Mouse (Mus musculus) limb, embryonic 11.5 days (tissue): ENCODE data around the gene Dclre1b. TPM values are rescaled to one million over a fixed set of nuclear protein-coding genes. Genes with fewer than 3 reads are reported as not detected.

Experiments
- ATAC-seq: fragments of 200-750 bp; cut with Nextera tagmentation; 2 replicates; pipeline ENCODE4 v1.8.0; 2017; ENCODE audit warnings: low read depth; ENCODE audit not compliant: insufficient number of reproducible peaks, low FRiP score, low TSS enrichment
- DNase-seq: peaks from one replicate; pipeline ENCODE4 v3.0.0-alpha.2; 2015; ENCODE audit warnings: low spot score
- H3K27ac ChIP-seq: fragments of 300-500 bp; sonication (generic); replicated peaks from 2 replicates; pipeline ENCODE4 v1.5.1; 2014; ENCODE audit warnings: low read depth, mild to moderate bottlenecking, low read length
- H3K27me3 ChIP-seq: fragments of 300-500 bp; sonication (generic); 2 replicates; pipeline ENCODE4 v1.6.1; 2014; ENCODE audit warnings: mild to moderate bottlenecking, low read length, mixed read lengths; ENCODE audit not compliant: control insufficient read depth, insufficient read depth
- H3K36me3 ChIP-seq: fragments of 300-500 bp; sonication (generic); 2 replicates; pipeline ENCODE4 v1.6.1; 2014; ENCODE audit warnings: mild to moderate bottlenecking, low read length, moderate library complexity, mixed read lengths; ENCODE audit not compliant: control insufficient read depth, insufficient read depth
- H3K4me1 ChIP-seq: fragments of 300-500 bp; sonication (generic); 2 replicates; pipeline ENCODE4 v1.6.1; 2014; ENCODE audit warnings: low read length, mixed read lengths; ENCODE audit not compliant: control insufficient read depth, insufficient read depth
- H3K4me2 ChIP-seq: fragments of 300-500 bp; sonication (generic); 2 replicates; pipeline ENCODE4 v1.6.1; 2014; ENCODE audit warnings: low read depth, mild to moderate bottlenecking, moderate library complexity; ENCODE audit not compliant: severe bottlenecking
- H3K4me3 ChIP-seq: fragments of 300-500 bp; sonication (generic); 2 replicates; pipeline ENCODE4 v1.5.1; 2014; ENCODE audit warnings: low read depth, low read length
- H3K9ac ChIP-seq: fragments of 300-500 bp; sonication (generic); 2 replicates; pipeline ENCODE4 v1.6.1; 2014; ENCODE audit warnings: mild to moderate bottlenecking, low read length
- H3K9me3 ChIP-seq: fragments of 300-500 bp; sonication (generic); 2 replicates; pipeline ENCODE4 v1.6.1; 2016; ENCODE audit warnings: low read length; ENCODE audit not compliant: control insufficient read depth
- WGBS: fragments of 180-500 bp; shearing (Covaris S2); extraction: QIAGEN DNeasy Blood & Tissue Kit; methylation state at CpG from one replicate; pipeline ENCODE4 v1.1.7; 2014; 5-methylcytosine and 5-hydroxymethylcytosine counted together
- polyA plus RNA-seq: library from polyadenylated mRNA; unstranded; fragments of >200 nt; fragmentation: Nextera tagmentation; extraction: Ambion mirVana; gene quantifications from 2 replicates; pipeline ENCODE4 v1.2.1, GENCODE M21; 2014

Dclre1b gene
- polyA plus RNA-seq, 1 experiment from 2014 or later: 40.2 TPM

- Histone ChIP-seq H3K9me3 (no peaks in the 10 kb centered on the region), H3K4me1 (0 out of 2 replicates have a peak, but pooled peaks cover 2% of the 10 kb centered on the region), H3K4me2 (peak overlapping the region; percentile 73), H3K4me3 (peak overlapping the region; percentile 74), H3K27me3 (no peaks in the 10 kb centered on the region), H3K9ac (peak overlapping the region; percentile 81), H3K36me3 (no peaks in the 10 kb centered on the region), H3K27ac (0 out of 2 replicates have a peak overlapping the region, but pooled peaks have one; percentile 22)
- ATAC-seq (no peak), DNase-seq (peak; percentile 36)
- WGBS: 3% methylated on average over 14 of the region's 14 CpGs
Measured at GRCm38 (mm10) chr3:103789891-103790345, 19.3 kb downstream of the Dclre1b start.

DNA sequence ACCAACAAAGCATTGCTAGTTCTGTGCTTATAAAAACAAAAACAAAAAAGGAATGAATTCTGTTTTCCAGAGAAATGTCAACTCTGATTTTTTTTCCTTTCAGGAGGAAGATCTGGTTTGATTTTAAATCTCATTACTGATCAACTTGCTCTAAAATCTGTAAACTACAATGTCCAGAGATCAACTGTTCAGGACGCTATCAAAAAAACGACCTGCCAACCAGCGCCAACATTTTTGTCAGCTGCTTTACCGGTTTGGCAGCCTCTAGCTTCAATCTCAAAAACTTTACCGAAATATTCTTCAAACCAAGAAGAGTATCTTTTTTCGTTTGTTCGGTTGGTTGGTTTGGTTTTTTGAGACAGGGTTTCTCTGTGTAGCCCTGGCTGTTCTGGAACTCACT is 20.1 kb downstream of the Dclre1b start:
- 84% methylated on average over 7 of the region's 7 CpGs for WGBS
- Histone ChIP-seq H3K27ac (no peak overlapping the region), H3K4me1 (0 out of 2 replicates have a peak, but pooled peaks cover 2% of the 10 kb centered on the region), H3K4me2 (no peak overlapping the region), H3K9me3 (no peaks in the 10 kb centered on the region), H3K36me3 (no peaks in the 10 kb centered on the region), H3K27me3 (no peaks in the 10 kb centered on the region), H3K9ac (no peak overlapping the region), H3K4me3 (no peak overlapping the region)
- DNase-seq: no peak
- ATAC-seq: no peak

DNA sequence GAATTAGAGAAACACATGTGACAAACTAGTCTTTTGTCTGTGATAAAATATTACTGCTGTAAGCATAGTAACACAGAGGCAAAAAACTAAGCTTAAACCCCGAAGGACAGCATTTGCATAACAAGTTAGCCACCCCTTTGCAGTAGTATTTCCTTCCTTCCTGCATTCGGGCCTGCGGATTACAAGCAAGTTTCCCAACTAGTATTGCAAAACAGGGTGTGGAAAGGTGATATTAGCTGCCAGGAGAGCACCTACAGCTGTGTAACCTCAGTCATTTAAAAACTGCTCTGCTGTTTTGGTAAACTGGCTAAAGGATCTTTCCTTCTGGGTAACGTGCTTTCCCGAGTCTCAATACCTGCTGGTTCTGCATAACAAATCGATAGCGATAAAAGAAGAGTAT is 22.0 kb downstream of the Dclre1b start:
- WGBS: 73% methylated on average over 7 of the region's 7 CpGs
- DNase-seq (no peak), ATAC-seq (no peak)
- H3K27me3 ChIP-seq: no peaks in the 10 kb centered on the region
- H3K9ac ChIP-seq: no peak overlapping the region
- no peaks in the 10 kb centered on the region for H3K9me3 ChIP-seq
- no peak overlapping the region for H3K27ac ChIP-seq
- 0 out of 2 replicates have a peak, but pooled peaks cover 2% of the 10 kb centered on the region for H3K4me1 ChIP-seq
- H3K36me3 ChIP-seq: no peaks in the 10 kb centered on the region
- H3K4me3 ChIP-seq: no peak overlapping the region
- no peak overlapping the region for H3K4me2 ChIP-seq

DNA sequence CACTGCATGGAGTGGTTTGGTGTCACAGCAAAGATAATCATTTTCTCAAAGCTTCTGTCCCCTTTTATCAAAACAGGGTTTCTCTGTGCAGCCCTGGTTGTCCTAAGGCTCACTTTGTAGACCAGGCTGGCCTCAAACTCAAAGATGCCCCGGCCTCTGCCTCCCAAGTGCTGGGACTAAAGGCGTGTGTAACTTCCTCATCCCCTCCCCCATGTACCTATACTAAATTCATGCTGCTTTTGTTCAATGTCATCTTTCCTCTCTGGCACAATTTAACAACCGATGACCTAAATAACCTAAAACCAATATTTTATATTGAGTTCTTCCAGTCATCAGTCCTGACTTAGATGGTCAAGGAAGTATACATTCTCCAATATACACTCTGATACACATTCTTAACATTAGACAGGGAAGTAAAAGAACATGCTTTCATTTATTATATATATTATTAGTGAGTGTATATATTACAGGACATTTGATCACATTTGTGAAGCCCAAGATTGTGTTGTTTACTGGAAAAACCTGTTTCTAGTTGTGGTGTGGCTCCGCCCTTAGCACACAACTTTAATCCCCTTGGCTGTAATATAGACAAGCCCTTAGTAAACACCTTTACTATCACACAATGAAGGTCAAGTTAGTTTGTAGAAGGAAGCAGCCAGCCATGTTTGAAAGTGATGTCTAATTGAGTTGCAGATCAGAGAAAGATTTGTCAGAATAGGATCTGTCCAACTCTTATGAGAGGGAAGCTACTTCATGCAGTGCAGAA is 26.2 kb downstream of the Dclre1b start:
- 89% methylated on average over 4 of the region's 4 CpGs for WGBS
- DNase-seq: no peak

DNA sequence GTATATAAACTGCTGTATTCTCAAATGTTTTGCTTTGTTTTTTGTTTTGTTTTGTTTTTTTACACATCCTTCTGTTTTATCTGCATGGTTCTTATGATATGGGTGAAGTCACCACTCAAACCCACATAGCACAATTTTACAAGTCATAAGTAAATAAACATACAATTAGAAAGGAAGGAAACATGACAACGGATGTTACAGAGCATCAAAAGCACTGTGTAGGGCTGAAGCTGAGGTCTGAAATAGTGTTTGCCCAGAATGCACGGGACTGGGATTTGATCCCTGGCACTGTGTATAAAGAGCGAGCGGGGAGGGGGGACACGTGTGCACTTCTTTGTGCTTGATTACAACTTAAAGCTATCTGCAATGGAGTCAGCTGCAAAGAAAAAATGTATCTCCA is 28.5 kb downstream of the Dclre1b start:
- ATAC-seq (no peak), DNase-seq (no peak)
- H3K9me3 ChIP-seq: no peaks in the 10 kb centered on the region
- no peak overlapping the region for H3K27ac ChIP-seq
- no peak overlapping the region for H3K4me2 ChIP-seq
- H3K27me3 ChIP-seq: no peaks in the 10 kb centered on the region
- 89% methylated on average over 5 of the region's 5 CpGs for WGBS
- H3K36me3 ChIP-seq: peaks cover 8% of the 10 kb centered on the region; the same call in 1 of the 2 replicates
- no peak overlapping the region for H3K9ac ChIP-seq
- H3K4me3 ChIP-seq: no peak overlapping the region
- H3K4me1 ChIP-seq: no peaks in the 10 kb centered on the region

More for the DNA sequence above, 26.2 kb downstream of the Dclre1b start:
- H3K27me3 ChIP-seq: no peaks in the 10 kb centered on the region
- H3K9me3 ChIP-seq: no peaks in the 10 kb centered on the region
- H3K36me3 ChIP-seq: no peaks in the 10 kb centered on the region; the same call in 1 of the 2 replicates
- no peak for ATAC-seq
- H3K4me3 ChIP-seq: no peak overlapping the region
- H3K27ac ChIP-seq: no peak overlapping the region
- no peak overlapping the region for H3K9ac ChIP-seq
- H3K4me1 ChIP-seq: no peaks in the 10 kb centered on the region
- no peak overlapping the region for H3K4me2 ChIP-seq

DNA sequence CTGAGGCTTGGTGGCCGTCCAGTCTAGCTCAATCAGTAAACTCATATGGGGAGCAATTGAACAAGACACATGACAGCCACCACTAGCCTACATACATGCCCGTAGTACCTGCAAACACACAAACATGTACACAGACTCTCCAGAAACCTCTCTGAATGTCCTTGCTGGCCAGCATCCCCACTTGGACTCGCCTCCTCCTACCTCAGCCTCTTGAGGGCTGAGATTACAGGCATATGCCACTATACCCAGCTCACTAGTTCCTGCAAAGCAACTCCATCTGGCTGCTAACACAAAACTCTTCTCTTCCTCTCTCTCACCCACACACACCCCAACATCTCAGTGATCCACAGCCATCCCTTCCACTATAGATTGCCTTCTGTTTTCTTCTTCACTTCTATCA is 29.0 kb downstream of the Dclre1b start:
- Histone ChIP-seq H3K27me3 (no peaks in the 10 kb centered on the region), H3K36me3 (peaks cover 8% of the 10 kb centered on the region; the same call in 1 of the 2 replicates), H3K9ac (no peak overlapping the region), H3K4me1 (no peaks in the 10 kb centered on the region), H3K27ac (no peak overlapping the region), H3K9me3 (no peaks in the 10 kb centered on the region), H3K4me2 (no peak overlapping the region), H3K4me3 (no peak overlapping the region)
- ATAC-seq (no peak), DNase-seq (no peak)
- WGBS: 90% methylated on average over 3 of the region's 3 CpGs

DNA sequence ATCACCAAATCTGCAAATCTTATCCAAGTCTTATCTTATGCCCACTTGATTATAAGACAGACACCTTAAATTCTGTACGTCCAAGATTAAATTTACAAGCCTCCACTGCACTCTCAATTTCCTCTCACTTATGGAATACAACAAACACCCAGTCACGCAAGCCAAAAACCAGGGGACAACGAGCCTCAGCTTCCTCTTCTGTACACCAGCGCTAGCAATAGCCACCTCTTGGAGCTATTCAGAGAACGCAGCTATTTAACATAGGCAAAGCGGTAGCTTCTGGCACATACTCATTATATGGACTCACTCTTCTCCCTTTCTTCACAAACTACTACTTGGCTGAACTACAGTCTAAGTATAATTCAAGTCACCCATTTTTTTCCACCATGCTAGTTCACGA is 30.1 kb downstream of the Dclre1b start:
- Histone ChIP-seq H3K27ac (no peak overlapping the region), H3K27me3 (no peaks in the 10 kb centered on the region), H3K4me3 (no peak overlapping the region), H3K9me3 (no peaks in the 10 kb centered on the region), H3K4me2 (no peak overlapping the region), H3K36me3 (peaks cover 8% of the 10 kb centered on the region; the same call in 1 of the 2 replicates), H3K9ac (no peak overlapping the region), H3K4me1 (no peaks in the 10 kb centered on the region)
- ATAC-seq (no peak), DNase-seq (no peak)
- 93% methylated on average over 7 of the region's 7 CpGs for WGBS

GRCm38 (mm10) chr3:103778660-103779059 is 30.6 kb downstream of the Dclre1b start:
- ATAC-seq: no peak
- no peak overlapping the region for H3K9ac ChIP-seq
- H3K4me1 ChIP-seq: no peaks in the 10 kb centered on the region
- DNase-seq: no peak
- H3K4me3 ChIP-seq: no peak overlapping the region
- WGBS: 88% methylated on average over 6 of the region's 6 CpGs
- H3K27me3 ChIP-seq: no peaks in the 10 kb centered on the region
- peaks cover 8% of the 10 kb centered on the region; the same call in 1 of the 2 replicates for H3K36me3 ChIP-seq
- no peaks in the 10 kb centered on the region for H3K9me3 ChIP-seq
- H3K27ac ChIP-seq: no peak overlapping the region
- no peak overlapping the region for H3K4me2 ChIP-seq
